Mouse (Mus musculus) stomach, embryonic 16.5 days (tissue): Measurements from ENCODE around the gene Rtl4. TPM values are rescaled to one million over a fixed set of nuclear protein-coding genes. Genes with fewer than 3 reads are reported as not detected.

Experiments
- ATAC-seq: fragments of 200-750 bp; cut with Nextera tagmentation; 2 replicates; pipeline ENCODE4 v1.8.0; 2017; ENCODE audit warnings: moderate number of reproducible peaks, moderate TSS enrichment; ENCODE audit not compliant: insufficient read depth, low FRiP score
- H3K27ac ChIP-seq: fragments of 300-500 bp; sonication (generic); 2 replicates; pipeline ENCODE4 v1.5.1; 2014; ENCODE audit warnings: low read length
- H3K27me3 ChIP-seq: fragments of 300-500 bp; sonication (generic); 2 replicates; pipeline ENCODE4 v1.6.1; 2014; ENCODE audit warnings: low read length, control low read depth, mixed read lengths; ENCODE audit not compliant: control insufficient read depth, insufficient read depth
- H3K36me3 ChIP-seq: fragments of 300-500 bp; sonication (generic); 2 replicates; pipeline ENCODE4 v1.6.1; 2014; ENCODE audit warnings: low read length; ENCODE audit not compliant: control insufficient read depth, insufficient read depth
- H3K4me1 ChIP-seq: fragments of 300-500 bp; sonication (generic); 2 replicates; pipeline ENCODE4 v1.6.1; 2014; ENCODE audit warnings: low read length, control low read depth, mixed read lengths; ENCODE audit not compliant: control insufficient read depth, insufficient read depth
- H3K4me2 ChIP-seq: fragments of 300-500 bp; sonication (generic); 2 replicates; pipeline ENCODE4 v1.6.1; 2014; ENCODE audit warnings: low read depth, low read length, mixed read lengths
- H3K4me3 ChIP-seq: fragments of 300-500 bp; sonication (generic); replicated peaks from 2 replicates; pipeline ENCODE4 v1.5.1; 2014; ENCODE audit warnings: mild to moderate bottlenecking, low read length
- H3K9ac ChIP-seq: fragments of 300-500 bp; sonication (generic); 2 replicates; pipeline ENCODE4 v1.6.1; 2014; ENCODE audit warnings: low read length
- H3K9me3 ChIP-seq: fragments of 300-500 bp; sonication (generic); replicated peaks from 2 replicates; pipeline ENCODE4 v1.6.1; 2016; ENCODE audit warnings: low read length, control low read depth; ENCODE audit not compliant: control insufficient read depth
- WGBS: fragments of 180-500 bp; shearing (Covaris S2); extraction: QIAGEN DNeasy Blood & Tissue Kit; methylation state at CpG from one replicate; pipeline ENCODE4 v1.1.7; 2014; 5-methylcytosine and 5-hydroxymethylcytosine counted together
- microRNA counts: library from miRNA; unstranded; fragments of <30 nt; microRNA quantifications from one replicate; lab custom pipeline; 2016
- microRNA-seq: library from miRNA; unstranded; fragments of <30 nt; microRNA quantifications from one replicate; pipeline ENCODE4, GENCODE M21; 2016
- polyA plus RNA-seq: library from polyadenylated mRNA; unstranded; fragments of >200 nt; fragmentation: Nextera tagmentation; extraction: Ambion mirVana; gene quantifications from 2 replicates; pipeline ENCODE4 v1.2.1, GENCODE M21; 2015

Gene Rtl4
- polyA plus RNA-seq, 1 experiment from 2014 or later = 0.93 TPM

- Histone ChIP-seq H3K27me3 (no peaks in the 10 kb centered on the region), H3K4me1 (no peaks in the 10 kb centered on the region), H3K4me2 (no peak overlapping the region), H3K27ac (no peak overlapping the region), H3K9me3 (no peaks in the 10 kb centered on the region), H3K9ac (no peak overlapping the region), H3K36me3 (no peaks in the 10 kb centered on the region), H3K4me3 (no peak overlapping the region)
- WGBS = 71% methylated on average over 3 of the region's 3 CpGs
- ATAC-seq = no peak
Observed at GRCm38 (mm10) chrX:144747528-144748049, 58.9 kb downstream of the Rtl4 start.

- WGBS = 20% methylated on average over 2 of the region's 2 CpGs
Observed at GRCm38 (mm10) chrX:144986980-144987379, 298.3 kb downstream of the Rtl4 start.

GRCm38 (mm10) chrX:145065484-145065913 lies 376.8 kb downstream of the Rtl4 start:
- Histone ChIP-seq H3K9me3 (no peaks in the 10 kb centered on the region), H3K27me3 (no peaks in the 10 kb centered on the region), H3K27ac (no peak overlapping the region), H3K36me3 (no peaks in the 10 kb centered on the region), H3K9ac (no peak overlapping the region), H3K4me2 (no peak overlapping the region), H3K4me1 (no peaks in the 10 kb centered on the region), H3K4me3 (no peak overlapping the region)
- no peak for ATAC-seq
- whole genome bisulfite sequencing = 72% methylated on average over 2 of the region's 2 CpGs

More at GRCm38 (mm10) chrX:144986980-144987379, 298.3 kb downstream of the Rtl4 start:
- no peak overlapping the region for H3K27ac ChIP-seq
- H3K4me2 ChIP-seq = no peak overlapping the region
- no peaks in the 10 kb centered on the region for H3K4me1 ChIP-seq
- no peak overlapping the region for H3K4me3 ChIP-seq
- no peak for ATAC-seq
- H3K36me3 ChIP-seq = no peaks in the 10 kb centered on the region
- H3K9ac ChIP-seq = no peak overlapping the region
- no peaks in the 10 kb centered on the region for H3K27me3 ChIP-seq
- H3K9me3 ChIP-seq = no peaks in the 10 kb centered on the region

- H3K36me3 ChIP-seq = no peaks in the 10 kb centered on the region
- H3K4me3 ChIP-seq = no peak overlapping the region
Observed at GRCm38 (mm10) chrX:145089802-145090201, 401.1 kb downstream of the Rtl4 start.

GRCm38 (mm10) chrX:145090360-145090759 lies 401.7 kb downstream of the Rtl4 start:
- 70% methylated on average over 3 of the region's 3 CpGs for WGBS
- Histone ChIP-seq H3K4me1 (no peaks in the 10 kb centered on the region), H3K4me3 (no peak overlapping the region), H3K27me3 (no peaks in the 10 kb centered on the region), H3K36me3 (no peaks in the 10 kb centered on the region), H3K9me3 (no peaks in the 10 kb centered on the region), H3K9ac (no peak overlapping the region), H3K27ac (no peak overlapping the region), H3K4me2 (no peak overlapping the region)
- no peak for ATAC-seq

More at GRCm38 (mm10) chrX:145089802-145090201, 401.1 kb downstream of the Rtl4 start:
- Histone ChIP-seq H3K9me3 (no peaks in the 10 kb centered on the region), H3K4me2 (no peak overlapping the region), H3K9ac (no peak overlapping the region), H3K4me1 (no peaks in the 10 kb centered on the region), H3K27me3 (no peaks in the 10 kb centered on the region), H3K27ac (no peak overlapping the region)
- ATAC-seq = no peak

- Histone ChIP-seq H3K9me3 (no peaks in the 10 kb centered on the region), H3K36me3 (no peaks in the 10 kb centered on the region), H3K4me1 (no peaks in the 10 kb centered on the region), H3K27ac (no peak overlapping the region), H3K4me2 (no peak overlapping the region), H3K27me3 (no peaks in the 10 kb centered on the region), H3K9ac (no peak overlapping the region), H3K4me3 (no peak overlapping the region)
- 86% methylated on average over 2 of the region's 2 CpGs for WGBS
- ATAC-seq = no peak
Observed at GRCm38 (mm10) chrX:145090964-145091363, 402.3 kb downstream of the Rtl4 start.

MicroRNAs within 50 kb of the gene (microRNA counts, 519-probe panel; counts per million panel counts)
- microRNA mmu-miR-3472 (lab: Ali Mortazavi, UCI) = 1,584 counts per million, percentile 21 among the panel's probes with 10 or more counts

Small RNA genes lying within 50 kb of the gene (microRNA-seq; reads per million reads assigned to microRNA genes)
- gene Mir3472 = not detected

Other genes starting within 250 kb of the Rtl4 start
- gene Trpc5os, start 232.3 kb upstream of the Rtl4 start, polyA plus RNA-seq = 0.06 TPM in 1 of 2 replicates, not detected in the other
- gene Trpc5, start 727 bp upstream of the Rtl4 start, polyA plus RNA-seq = 0.24 and 0.40 TPM in 2 replicates